ENCODE assay signal across 15 mouse cellular contexts in genomic region chr11:5855481-5855880, GRCm38 (mm10). TPM values are rescaled to one million over a fixed set of nuclear protein-coding genes. Genes with fewer than 3 reads are reported as not detected.
DNase-seq lines count a peak whose midpoint lies in the region; ATAC-seq and TF ChIP-seq lines count a peak whose summit lies in the region.
"Had no signal": no experiment of that assay in that cellular context is flagged by ENCODE, and none has a peak within 500 bp of the region (broad histone marks: within the 10 kb centered on the region; RNA-seq: fewer than 3 reads in every experiment).

No protein-coding gene starts in this region.

- no peak overlapping the region for H3K4me3 ChIP-seq in heart, embryonic 12.5 days
- H3K4me3 ChIP-seq in heart, adult 2 months, result no peak overlapping the region
- H3K4me3 ChIP-seq in limb, embryonic 12.5 days (replicated peaks), result no peak overlapping the region
- H3K4me3 ChIP-seq in limb, embryonic 10.5 days, result no peak overlapping the region
- H3K4me3 ChIP-seq in embryonic facial prominence, embryonic 14.5 days (ENCODE audit: low read depth, low read length), result no peak overlapping the region
- H3K4me3 ChIP-seq: liver, embryonic 13.5 days had no signal

- intact Hi-C loops in heart, adult 2 months (cut with DNase I), result no loop called here

- H3K79me2 ChIP-seq in heart, adult 2 months (replicated peaks; ENCODE audit: control insufficient read depth, insufficient read depth, low read length), result no peaks in the 10 kb centered on the region

- no peak for TF ChIP-seq POLR2A in heart, adult 2 months (IDR thresholded peaks at IDR 0.05; ENCODE audit: insufficient read depth, low read depth, low read length)

- H3K9ac ChIP-seq in heart, embryonic 12.5 days, result 0 out of 2 replicates have a peak overlapping the region, but pooled peaks have one; percentile 4
- H3K9ac ChIP-seq in heart, adult 2 months (ENCODE audit: low read depth, low read length), result no peak overlapping the region
- H3K9ac ChIP-seq in limb, embryonic 12.5 days (replicated peaks), result no peak overlapping the region
- peak overlapping the region; percentile 40; the same call in 1 of the 2 replicates for H3K9ac ChIP-seq in embryonic facial prominence, embryonic 14.5 days (ENCODE audit: low read depth, low read length)
- H3K9ac ChIP-seq: liver, embryonic 13.5 days had no signal

- TF ChIP-seq CTCF in heart, adult 2 months (IDR thresholded peaks at IDR 0.05), result no peak

- H3K36me3 ChIP-seq in heart, embryonic 12.5 days, result no peaks in the 10 kb centered on the region
- no peaks in the 10 kb centered on the region for H3K36me3 ChIP-seq in heart, adult 2 months (ENCODE audit: control insufficient read depth, insufficient read depth, low read length)
- no peaks in the 10 kb centered on the region for H3K36me3 ChIP-seq in limb, embryonic 12.5 days
- H3K36me3 ChIP-seq in limb, embryonic 10.5 days, result no peaks in the 10 kb centered on the region
- no peaks in the 10 kb centered on the region for H3K36me3 ChIP-seq in embryonic facial prominence, embryonic 14.5 days (ENCODE audit: control insufficient read depth, insufficient read depth, low read length)
- H3K36me3 ChIP-seq: liver, embryonic 13.5 days had no signal

- no peaks in the 10 kb centered on the region; the same call in 1 of the 2 replicates for H3K27me3 ChIP-seq in heart, embryonic 12.5 days (replicated peaks)
- no peaks in the 10 kb centered on the region for H3K27me3 ChIP-seq in heart, adult 2 months (ENCODE audit: control insufficient read depth, insufficient read depth, low read length)
- peaks cover 12% of the 10 kb centered on the region for H3K27me3 ChIP-seq in limb, embryonic 12.5 days
- H3K27me3 ChIP-seq in limb, embryonic 10.5 days (ENCODE audit: low read depth, poor library complexity, severe bottlenecking), result peaks cover 13% of the 10 kb centered on the region
- H3K27me3 ChIP-seq in embryonic facial prominence, embryonic 14.5 days (replicated peaks; ENCODE audit: control insufficient read depth, insufficient read depth, low read length), result no peaks in the 10 kb centered on the region

- peaks cover 38% of the 10 kb centered on the region for H3K4me1 ChIP-seq in heart, embryonic 12.5 days (replicated peaks)
- no peaks in the 10 kb centered on the region; the same call in 1 of the 2 replicates for H3K4me1 ChIP-seq in heart, adult 2 months (ENCODE audit: control insufficient read depth, insufficient read depth, low read length)
- peaks cover 7% of the 10 kb centered on the region for H3K4me1 ChIP-seq in limb, embryonic 12.5 days (replicated peaks)
- peaks cover 11% of the 10 kb centered on the region for H3K4me1 ChIP-seq in limb, embryonic 10.5 days
- H3K4me1 ChIP-seq in embryonic facial prominence, embryonic 14.5 days (ENCODE audit: control insufficient read depth, insufficient read depth, low read length), result peaks cover 13% of the 10 kb centered on the region
- H3K4me1 ChIP-seq: liver, embryonic 13.5 days had no signal

- no peak for DNase-seq in heart, adult 2 months
- no peak for DNase-seq in limb, embryonic 10.5 days (ENCODE audit: low spot score)
- DNase-seq in embryonic facial prominence, embryonic 14.5 days (ENCODE audit: low spot score), result no peak
- no peak for DNase-seq in left cerebral cortex, adult 18-20 months (ENCODE audit: low spot score in 2 of 2)
- DNase-seq: liver, embryonic 13.5 days; thymus, postnatal 14 days had no signal

- H3K27ac ChIP-seq in heart, embryonic 12.5 days (ENCODE audit: poor library complexity, severe bottlenecking), result no peak overlapping the region
- no peak overlapping the region for H3K27ac ChIP-seq in heart, adult 2 months
- peak overlapping the region; percentile 69; the same call in 1 of the 2 replicates for H3K27ac ChIP-seq in limb, embryonic 12.5 days
- H3K27ac ChIP-seq in limb, embryonic 10.5 days, result no peak overlapping the region
- peak overlapping the region; percentile 77 for H3K27ac ChIP-seq in embryonic facial prominence, embryonic 14.5 days (replicated peaks; ENCODE audit: low read depth, low read length)
- H3K27ac ChIP-seq: liver, embryonic 13.5 days had no signal

- peaks cover 4% of the 10 kb centered on the region; the same call in 1 of the 2 replicates for H3K9me3 ChIP-seq in heart, embryonic 12.5 days (replicated peaks)
- no peaks in the 10 kb centered on the region; the same call in 1 of the 2 replicates for H3K9me3 ChIP-seq in limb, embryonic 12.5 days
- no peaks in the 10 kb centered on the region for H3K9me3 ChIP-seq in limb, embryonic 10.5 days (replicated peaks)
- H3K9me3 ChIP-seq in embryonic facial prominence, embryonic 14.5 days (ENCODE audit: control insufficient read depth, low read length), result no peaks in the 10 kb centered on the region
- H3K9me3 ChIP-seq: liver, embryonic 13.5 days had no signal

- ATAC-seq in heart, embryonic 12.5 days (ENCODE audit: insufficient number of reproducible peaks, low FRiP score), result no peak
- no peak for ATAC-seq in limb, embryonic 12.5 days (ENCODE audit: insufficient number of reproducible peaks, insufficient read depth, low FRiP score, low TSS enrichment, low read depth)
- no peak for ATAC-seq in embryonic facial prominence, embryonic 14.5 days (ENCODE audit: low read depth)
- ATAC-seq in cerebellum, adult (ENCODE audit: insufficient number of reproducible peaks, low FRiP score, low TSS enrichment), result no peak
- no peak for ATAC-seq in CD4-positive, CD25-positive, alpha-beta regulatory T cell, adult 4 months
- ATAC-seq: inflammation-experienced regulatory T-cells, adult 6 months had no signal

- no peak overlapping the region for H3K4me2 ChIP-seq in heart, embryonic 12.5 days
- H3K4me2 ChIP-seq in limb, embryonic 12.5 days, result no peak overlapping the region
- H3K4me2 ChIP-seq in embryonic facial prominence, embryonic 14.5 days (ENCODE audit: low read depth, low read length), result no peak overlapping the region
- H3K4me2 ChIP-seq: liver, embryonic 13.5 days; midbrain, embryonic 11.5 days had no signal

- TF ChIP-seq EP300 in heart, adult 2 months (IDR thresholded peaks at IDR 0.05; ENCODE audit: insufficient read depth, low read depth, low read length), result no peak

RNA-seq across cellular contexts. Expression of gene Aebp1, which starts 6.3 kb away (rescaled TPM):
- 31.8 and 34.7 TPM in 2 replicates for polyA plus RNA-seq in heart, embryonic 12.5 days (2016; fragmentation: Nextera tagmentation; extraction: Ambion mirVana)
- 10 to 100 TPM; 18.6 to 19.9 TPM for total RNA-seq in heart, adult 2 months (2021)
- polyA plus RNA-seq in heart, adult 2 months (2012; rRNA removed), result 25.6 and 33.3 TPM in 2 replicates
- 12.5 and 15.2 TPM in 2 replicates for polyA plus RNA-seq in limb, embryonic 12.5 days (2016; fragmentation: Nextera tagmentation; extraction: Ambion mirVana)
- 8.2 TPM in 2 replicates for polyA plus RNA-seq in limb, embryonic 10.5 days (2016; fragmentation: Nextera tagmentation; extraction: Ambion mirVana)
- 68.8 and 73.6 TPM in 2 replicates for polyA plus RNA-seq in embryonic facial prominence, embryonic 14.5 days (2014; fragmentation: Nextera tagmentation; extraction: Ambion mirVana)
- under 1 TPM; 0.35 to 0.51 TPM for polyA plus RNA-seq in CD4-positive, CD25-positive, alpha-beta regulatory T cell, adult 4 months (2017; shearing (Covaris generic))
- total RNA-seq in left cerebral cortex, adult 18-20 months (2021), result 10 to 100 TPM; 21.4 to 23.5 TPM

RNA-seq across cellular contexts. Expression of gene Polm, which starts 17.7 kb away (rescaled TPM):
- 8.4 and 9.0 TPM in 2 replicates for polyA plus RNA-seq in heart, embryonic 12.5 days (2016; fragmentation: Nextera tagmentation; extraction: Ambion mirVana)
- total RNA-seq in heart, adult 2 months (2021), result 1 to 10 TPM; 2.1 to 3.3 TPM
- polyA plus RNA-seq in heart, adult 2 months (2012; rRNA removed), result 6.3 and 11.2 TPM in 2 replicates
- polyA plus RNA-seq in limb, embryonic 12.5 days (2016; fragmentation: Nextera tagmentation; extraction: Ambion mirVana), result 9.0 and 10.0 TPM in 2 replicates
- polyA plus RNA-seq in limb, embryonic 10.5 days (2016; fragmentation: Nextera tagmentation; extraction: Ambion mirVana), result 7.1 and 10.3 TPM in 2 replicates
- polyA plus RNA-seq in embryonic facial prominence, embryonic 14.5 days (2014; fragmentation: Nextera tagmentation; extraction: Ambion mirVana), result 6.0 and 7.9 TPM in 2 replicates
- polyA plus RNA-seq in CD4-positive, CD25-positive, alpha-beta regulatory T cell, adult 4 months (2017; shearing (Covaris generic)), result 10 to 100 TPM; 17.2 to 37.5 TPM
- total RNA-seq in left cerebral cortex, adult 18-20 months (2021), result 10 to 100 TPM in 1 of 2 experiments, 1 to 10 TPM in 1; 8.2 to 11.4 TPM

RNA-seq across cellular contexts. Expression of gene Pold2, which starts 22.6 kb away (rescaled TPM):
- 102 and 106 TPM in 2 replicates for polyA plus RNA-seq in heart, embryonic 12.5 days (2016; fragmentation: Nextera tagmentation; extraction: Ambion mirVana)
- 10 to 100 TPM; 30.9 to 42.6 TPM for total RNA-seq in heart, adult 2 months (2021)
- 49.1 and 58.1 TPM in 2 replicates for polyA plus RNA-seq in heart, adult 2 months (2012; rRNA removed)
- polyA plus RNA-seq in limb, embryonic 12.5 days (2016; fragmentation: Nextera tagmentation; extraction: Ambion mirVana), result 127 and 129 TPM in 2 replicates
- 165 and 175 TPM in 2 replicates for polyA plus RNA-seq in limb, embryonic 10.5 days (2016; fragmentation: Nextera tagmentation; extraction: Ambion mirVana)
- 83.2 and 98.3 TPM in 2 replicates for polyA plus RNA-seq in embryonic facial prominence, embryonic 14.5 days (2014; fragmentation: Nextera tagmentation; extraction: Ambion mirVana)
- 10 to 100 TPM; 29.7 to 67.2 TPM for polyA plus RNA-seq in CD4-positive, CD25-positive, alpha-beta regulatory T cell, adult 4 months (2017; shearing (Covaris generic))
- total RNA-seq in left cerebral cortex, adult 18-20 months (2021), result 10 to 100 TPM; 27.1 to 29.0 TPM

RNA-seq across cellular contexts. Expression of gene Myl7, which starts 43.1 kb away (rescaled TPM):
- 5,530 and 5,941 TPM in 2 replicates for polyA plus RNA-seq in heart, embryonic 12.5 days (2016; fragmentation: Nextera tagmentation; extraction: Ambion mirVana)
- 100 to 1,000 TPM; 463 to 551 TPM for total RNA-seq in heart, adult 2 months (2021)
- polyA plus RNA-seq in heart, adult 2 months (2012; rRNA removed), result 1,125 and 1,658 TPM in 2 replicates
- polyA plus RNA-seq in limb, embryonic 12.5 days (2016; fragmentation: Nextera tagmentation; extraction: Ambion mirVana), result 1.3 and 2.4 TPM in 2 replicates
- 6.8 and 8.0 TPM in 2 replicates for polyA plus RNA-seq in limb, embryonic 10.5 days (2016; fragmentation: Nextera tagmentation; extraction: Ambion mirVana)
- polyA plus RNA-seq in embryonic facial prominence, embryonic 14.5 days (2014; fragmentation: Nextera tagmentation; extraction: Ambion mirVana), result 0.63 and 1.5 TPM in 2 replicates
- polyA plus RNA-seq in CD4-positive, CD25-positive, alpha-beta regulatory T cell, adult 4 months (2017; shearing (Covaris generic)), result not detected
- total RNA-seq in left cerebral cortex, adult 18-20 months (2021), result not detected
- total RNA-seq: adrenal gland, postnatal 14 days; left cerebral cortex, adult 8-10 months had no signal
- polyA plus RNA-seq: frontal cortex, adult 2 months; inflammation-experienced regulatory T-cells, adult 6 months had no signal

RNA-seq across cellular contexts. Expression of gene Pgam2, which starts 51.9 kb away (rescaled TPM):
- 738 and 761 TPM in 2 replicates for polyA plus RNA-seq in heart, embryonic 12.5 days (2016; fragmentation: Nextera tagmentation; extraction: Ambion mirVana)
- 100 to 1,000 TPM; 743 to 848 TPM for total RNA-seq in heart, adult 2 months (2021)
- 1,153 and 1,176 TPM in 2 replicates for polyA plus RNA-seq in heart, adult 2 months (2012; rRNA removed)
- polyA plus RNA-seq in limb, embryonic 12.5 days (2016; fragmentation: Nextera tagmentation; extraction: Ambion mirVana), result 36.5 and 39.0 TPM in 2 replicates
- polyA plus RNA-seq in limb, embryonic 10.5 days (2016; fragmentation: Nextera tagmentation; extraction: Ambion mirVana), result 4.1 and 9.6 TPM in 2 replicates
- 157 and 228 TPM in 2 replicates for polyA plus RNA-seq in embryonic facial prominence, embryonic 14.5 days (2014; fragmentation: Nextera tagmentation; extraction: Ambion mirVana)
- polyA plus RNA-seq in CD4-positive, CD25-positive, alpha-beta regulatory T cell, adult 4 months (2017; shearing (Covaris generic)), result 1 to 10 TPM in 1 of 2 experiments, not detected in 1; 3.0 TPM
- 1 to 10 TPM; 6.2 to 7.1 TPM for total RNA-seq in left cerebral cortex, adult 18-20 months (2021)
- total RNA-seq: adrenal gland, postnatal 14 days had no signal

Comparison
In these comparisons a context has a peak if more than half of its experiments do, and no peak if none do; other contexts are left out.
1. H3K27ac ChIP-seq: peak in limb, embryonic 12.5 days (single experiment) and embryonic facial prominence, embryonic 14.5 days (single experiment); none in heart, embryonic 12.5 days (single experiment), heart, adult 2 months (single experiment) and limb, embryonic 10.5 days (single experiment).
2. H3K9ac ChIP-seq: peak in heart, embryonic 12.5 days (single experiment) and embryonic facial prominence, embryonic 14.5 days (single experiment); none in heart, adult 2 months (single experiment) and limb, embryonic 12.5 days (single experiment).